Mouse (Mus musculus): ENCODE data around the gene Imp3. TPM values are rescaled to one million over a fixed set of nuclear protein-coding genes. Genes with fewer than 3 reads are reported as not detected.

Imp3 gene
- polyA plus RNA-seq, 2 experiments = 95.2 to 165 TPM

DNA sequence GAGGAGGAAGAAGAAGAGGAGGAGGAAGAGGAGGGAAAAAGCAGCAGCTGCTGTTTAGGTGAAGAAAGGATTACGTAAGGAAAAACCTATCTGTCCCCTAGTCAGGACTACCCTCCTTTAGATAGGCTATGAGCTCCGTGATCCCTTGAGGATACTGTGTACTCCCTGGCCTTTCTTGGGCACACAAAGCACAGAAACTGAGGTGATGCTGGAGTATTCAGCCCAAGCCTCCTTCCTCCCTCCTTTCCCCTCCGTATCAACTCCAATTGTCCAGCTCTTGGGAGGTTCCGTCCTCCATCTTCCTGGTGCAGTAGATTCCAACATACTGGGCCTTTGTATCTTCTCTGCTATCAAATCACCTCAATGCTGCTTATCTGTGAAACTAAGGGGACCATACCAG, 14.5 kb upstream of the Imp3 start:
- Histone ChIP-seq H3K9me3 (ENCODE audit: control insufficient read depth, low read length) (no peaks in the 10 kb centered on the region), H3K36me3 (ENCODE audit: control insufficient read depth, insufficient read depth, low read length) (peaks cover 59% of the 10 kb centered on the region), H3K4me2 (replicated peaks; ENCODE audit: low read depth, low read length, severe bottlenecking) (peak overlapping the region; percentile 93; the same call in 1 of the 2 replicates), H3K27ac (replicated peaks; ENCODE audit: low read depth, low read length) (no peak overlapping the region), H3K4me3 (replicated peaks; ENCODE audit: low read length) (no peak overlapping the region), H3K9ac (ENCODE audit: low read depth, low read length, severe bottlenecking) (no peak overlapping the region), H3K4me1 (ENCODE audit: control insufficient read depth, insufficient read depth, low read length) (peaks cover 45% of the 10 kb centered on the region), H3K27me3 (ENCODE audit: control insufficient read depth, insufficient read depth, low read length) (no peaks in the 10 kb centered on the region)
- WGBS = 90% methylated on average over 4 of the region's 4 CpGs
- ATAC-seq (ENCODE audit: low FRiP score, low read depth) = no peak
- TF ChIP-seq POLR2A (IDR thresholded peaks at IDR 0.05; ENCODE audit: borderline replicate concordance, extremely low read depth, insufficient read depth, insufficient read length) = no peak
- no peak for DNase-seq (ENCODE audit: low spot score)

GRCm38 (mm10) chr9:56923841-56924650, 13.2 kb upstream of the Imp3 start:
- Histone ChIP-seq H3K9me3 (ENCODE audit: control insufficient read depth, low read length) (no peaks in the 10 kb centered on the region), H3K9ac (ENCODE audit: low read depth, low read length, severe bottlenecking) (peak overlapping the region; percentile 52), H3K4me1 (ENCODE audit: control insufficient read depth, insufficient read depth, low read length) (peaks cover 45% of the 10 kb centered on the region), H3K27me3 (ENCODE audit: control insufficient read depth, insufficient read depth, low read length) (no peaks in the 10 kb centered on the region), H3K4me3 (replicated peaks; ENCODE audit: low read length) (peak overlapping the region; percentile 68), H3K4me2 (replicated peaks; ENCODE audit: low read depth, low read length, severe bottlenecking) (peak overlapping the region; percentile 93), H3K27ac (replicated peaks; ENCODE audit: low read depth, low read length) (0 out of 2 replicates have a peak overlapping the region, but pooled peaks have one; percentile 9), H3K36me3 (ENCODE audit: control insufficient read depth, insufficient read depth, low read length) (peaks cover 48% of the 10 kb centered on the region)
- no peak for ATAC-seq (ENCODE audit: low FRiP score, low read depth)
- 58% methylated on average over 8 of the region's 8 CpGs for WGBS
- no peak for TF ChIP-seq POLR2A (IDR thresholded peaks at IDR 0.05; ENCODE audit: borderline replicate concordance, extremely low read depth, insufficient read depth, insufficient read length)
- DNase-seq (ENCODE audit: low spot score) = no peak

GRCm38 (mm10) chr9:56924651-56925027, 12.6 kb upstream of the Imp3 start:
- no peaks in the 10 kb centered on the region for H3K9me3 ChIP-seq (ENCODE audit: control insufficient read depth, low read length)
- DNase-seq (ENCODE audit: low spot score) (peak; percentile 40), ATAC-seq (ENCODE audit: low FRiP score, low read depth) (no peak; the same call in 1 of the 2 replicates)
- H3K4me1 ChIP-seq (ENCODE audit: control insufficient read depth, insufficient read depth, low read length) = peaks cover 45% of the 10 kb centered on the region
- TF ChIP-seq POLR2A (IDR thresholded peaks at IDR 0.05; ENCODE audit: borderline replicate concordance, extremely low read depth, insufficient read depth, insufficient read length) = no peak
- H3K4me2 ChIP-seq (replicated peaks; ENCODE audit: low read depth, low read length, severe bottlenecking) = peak overlapping the region; percentile 93
- 0 out of 2 replicates have a peak overlapping the region, but pooled peaks have one; percentile 20 for H3K27ac ChIP-seq (replicated peaks; ENCODE audit: low read depth, low read length)
- H3K4me3 ChIP-seq (replicated peaks; ENCODE audit: low read length) = peak overlapping the region; percentile 68
- H3K27me3 ChIP-seq (ENCODE audit: control insufficient read depth, insufficient read depth, low read length) = no peaks in the 10 kb centered on the region
- H3K9ac ChIP-seq (ENCODE audit: low read depth, low read length, severe bottlenecking) = peak overlapping the region; percentile 52
- H3K36me3 ChIP-seq (ENCODE audit: control insufficient read depth, insufficient read depth, low read length) = peaks cover 42% of the 10 kb centered on the region
- WGBS = 20% methylated on average over 7 of the region's 7 CpGs

DNA sequence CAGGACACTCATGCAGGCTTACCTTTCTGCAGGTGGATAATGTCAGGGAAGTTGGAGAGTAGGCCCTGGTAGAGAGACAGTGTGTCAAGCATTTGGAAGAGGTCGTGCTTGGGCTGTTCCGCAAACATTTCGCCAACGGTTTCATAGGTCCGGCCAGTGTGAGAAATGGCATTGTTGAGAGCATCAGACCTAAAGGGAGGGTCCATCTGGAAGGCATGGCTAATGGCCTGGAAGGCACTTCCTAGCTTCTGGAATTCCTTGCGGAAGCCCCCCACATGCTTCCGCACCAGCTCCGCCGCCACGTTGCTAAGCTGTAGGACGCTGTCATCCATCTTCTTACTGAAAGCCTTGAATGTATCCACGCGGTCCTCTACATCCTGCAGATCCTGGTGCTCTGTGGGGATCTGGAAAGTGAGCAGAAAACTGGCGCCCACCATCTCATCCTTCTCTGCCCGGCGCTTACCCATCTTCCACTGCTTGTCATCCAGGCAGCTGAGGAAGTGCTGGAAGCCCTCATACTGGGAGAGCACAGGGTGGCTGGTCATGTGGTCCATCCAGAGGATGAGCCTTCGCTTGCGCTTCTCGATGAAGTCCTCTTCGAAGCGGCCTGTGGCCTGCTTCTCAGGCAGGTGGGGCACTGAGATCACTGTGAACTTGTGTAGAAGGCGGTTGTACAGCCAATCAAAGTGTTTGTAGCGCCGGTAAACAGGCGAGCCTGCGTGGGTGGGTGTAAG, 11.8 kb upstream of the Imp3 start:
- no peak for ATAC-seq (ENCODE audit: low FRiP score, low read depth)
- H3K9ac ChIP-seq (ENCODE audit: low read depth, low read length, severe bottlenecking) = peak overlapping the region; percentile 52

DNA sequence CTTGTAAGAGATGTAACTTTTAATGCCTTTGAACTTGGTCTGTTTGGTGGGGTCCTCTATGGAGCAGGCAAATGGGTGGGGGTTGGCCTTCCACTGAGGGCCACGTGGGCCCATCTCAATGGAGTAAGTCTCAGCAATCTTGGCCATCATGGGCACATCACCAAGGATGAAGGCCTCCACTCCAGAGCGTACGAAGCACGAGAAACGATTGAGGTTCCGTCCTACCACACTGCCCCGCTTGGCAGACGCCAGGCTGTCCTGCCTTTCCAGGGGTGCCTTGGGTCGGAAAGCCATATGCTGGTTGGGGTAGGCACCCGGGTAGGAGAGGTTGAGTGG, 11.3 kb upstream of the Imp3 start:
- Histone ChIP-seq H3K9ac (ENCODE audit: low read depth, low read length, severe bottlenecking) (peak overlapping the region; percentile 81; the same call in 1 of the 2 replicates), H3K27me3 (ENCODE audit: control insufficient read depth, insufficient read depth, low read length) (no peaks in the 10 kb centered on the region), H3K4me3 (replicated peaks; ENCODE audit: low read length) (peak overlapping the region; percentile 68), H3K4me1 (ENCODE audit: control insufficient read depth, insufficient read depth, low read length) (peaks cover 45% of the 10 kb centered on the region), H3K27ac (replicated peaks; ENCODE audit: low read depth, low read length) (no peak overlapping the region), H3K36me3 (ENCODE audit: control insufficient read depth, insufficient read depth, low read length) (peaks cover 29% of the 10 kb centered on the region), H3K9me3 (ENCODE audit: control insufficient read depth, low read length) (no peaks in the 10 kb centered on the region), H3K4me2 (replicated peaks; ENCODE audit: low read depth, low read length, severe bottlenecking) (peak overlapping the region; percentile 93)
- DNase-seq (ENCODE audit: low spot score) (no peak), ATAC-seq (ENCODE audit: low FRiP score, low read depth) (no peak)
- no peak for TF ChIP-seq POLR2A (IDR thresholded peaks at IDR 0.05; ENCODE audit: borderline replicate concordance, extremely low read depth, insufficient read depth, insufficient read length)
- 98% methylated on average over 10 of the region's 10 CpGs for WGBS

More for the DNA sequence above, 11.8 kb upstream of the Imp3 start:
- DNase-seq (ENCODE audit: low spot score) = no peak
- peaks cover 35% of the 10 kb centered on the region for H3K36me3 ChIP-seq (ENCODE audit: control insufficient read depth, insufficient read depth, low read length)
- H3K27ac ChIP-seq (replicated peaks; ENCODE audit: low read depth, low read length) = 0 out of 2 replicates have a peak overlapping the region, but pooled peaks have one; percentile 20
- peak overlapping the region; percentile 93 for H3K4me2 ChIP-seq (replicated peaks; ENCODE audit: low read depth, low read length, severe bottlenecking)
- 89% methylated on average over 26 of the region's 26 CpGs for WGBS
- H3K4me3 ChIP-seq (replicated peaks; ENCODE audit: low read length) = peak overlapping the region; percentile 68
- peaks cover 45% of the 10 kb centered on the region for H3K4me1 ChIP-seq (ENCODE audit: control insufficient read depth, insufficient read depth, low read length)
- H3K9me3 ChIP-seq (ENCODE audit: control insufficient read depth, low read length) = no peaks in the 10 kb centered on the region
- no peaks in the 10 kb centered on the region for H3K27me3 ChIP-seq (ENCODE audit: control insufficient read depth, insufficient read depth, low read length)
- TF ChIP-seq POLR2A (IDR thresholded peaks at IDR 0.05; ENCODE audit: borderline replicate concordance, extremely low read depth, insufficient read depth, insufficient read length) = no peak
